Mouse (Mus musculus): ENCODE results near the gene Gm973.

The Gm973 gene

GRCm38 (mm10) chr1:59543911-59544310 lies 27.8 kb downstream of the Gm973 start:
- no peak for DNase-seq

DNA sequence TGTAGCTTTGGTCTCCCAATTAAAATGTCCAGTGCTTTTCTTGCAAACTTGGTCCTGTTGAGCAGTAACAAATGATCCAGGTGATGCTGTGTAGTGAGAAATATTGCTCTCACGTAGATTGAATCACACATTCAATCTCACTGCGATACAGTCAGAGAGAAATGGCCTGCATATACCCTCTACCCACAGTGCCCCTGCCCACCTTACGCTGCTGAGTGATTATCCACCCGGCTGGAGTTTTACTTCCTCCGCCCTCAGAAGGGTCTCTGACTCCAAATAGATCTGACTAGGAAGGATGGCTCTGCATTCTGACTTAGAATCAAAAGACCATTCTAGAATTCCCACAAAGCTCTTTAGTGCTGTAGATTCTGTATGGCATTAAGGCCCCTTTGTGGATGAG lies 32.4 kb downstream of the Gm973 start:
- DNase-seq: no peak

DNA sequence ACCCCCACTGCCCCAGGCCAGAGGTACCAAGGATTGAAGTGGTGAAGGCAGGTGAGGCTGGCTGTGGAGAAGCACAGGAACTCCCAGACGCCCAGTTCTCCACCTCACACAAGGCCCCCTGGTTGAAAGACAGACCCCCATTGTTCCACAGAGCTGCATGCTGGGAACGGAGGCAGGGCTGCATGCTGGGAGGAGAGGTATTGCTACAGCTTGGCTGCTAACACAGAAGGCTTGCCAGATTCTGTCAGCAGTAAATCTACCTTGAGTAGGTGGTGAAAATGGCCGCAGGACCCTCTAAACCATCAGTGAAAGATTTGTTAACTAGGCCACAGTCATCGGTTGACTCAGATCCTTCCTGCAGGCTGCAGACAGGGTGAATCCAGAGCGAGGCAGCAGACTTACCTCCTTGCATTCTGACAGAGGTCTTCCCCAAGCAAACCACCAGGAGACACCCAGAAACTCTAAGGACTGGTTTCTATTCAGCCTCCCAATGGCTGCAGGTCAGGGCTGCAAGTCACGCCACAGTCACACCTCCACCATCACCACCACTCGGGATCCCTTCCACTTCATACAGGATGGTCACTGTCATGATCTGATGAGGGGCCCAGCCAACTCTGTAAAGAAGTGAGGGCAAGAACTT lies 33.1 kb downstream of the Gm973 start:
- DNase-seq: no peak

GRCm38 (mm10) chr1:59550227-59550626 lies 34.2 kb downstream of the Gm973 start:
- no peak for DNase-seq

- no peak for DNase-seq
These were observed 34.9 kb downstream of the Gm973 start for GRCm38 (mm10) chr1:59550996-59551395.

- no peak for DNase-seq
These were observed 37.6 kb downstream of the Gm973 start for GRCm38 (mm10) chr1:59553708-59554107.

DNA sequence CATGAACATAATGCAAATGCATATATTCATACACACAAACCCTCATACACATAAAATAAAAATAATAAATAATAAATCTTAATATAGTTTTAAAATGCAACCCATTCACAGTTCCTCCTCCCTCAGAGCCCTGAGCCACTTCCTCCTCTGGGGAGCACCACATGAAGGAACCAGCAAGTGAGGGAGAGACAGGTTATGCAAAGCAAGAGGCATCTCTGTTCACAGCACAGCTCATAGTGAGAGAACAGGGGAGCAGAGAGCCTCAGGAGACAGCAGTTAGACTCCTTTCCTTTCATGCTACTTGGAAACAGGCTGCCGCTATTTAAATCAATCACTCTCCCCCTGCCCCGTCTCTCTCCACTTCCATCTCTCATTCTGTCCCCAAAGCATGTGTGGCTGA lies 47.5 kb downstream of the Gm973 start:
- DNase-seq: no peak

- DNase-seq: no peak
These were observed 49.7 kb downstream of the Gm973 start for GRCm38 (mm10) chr1:59565804-59566203.

DNA sequence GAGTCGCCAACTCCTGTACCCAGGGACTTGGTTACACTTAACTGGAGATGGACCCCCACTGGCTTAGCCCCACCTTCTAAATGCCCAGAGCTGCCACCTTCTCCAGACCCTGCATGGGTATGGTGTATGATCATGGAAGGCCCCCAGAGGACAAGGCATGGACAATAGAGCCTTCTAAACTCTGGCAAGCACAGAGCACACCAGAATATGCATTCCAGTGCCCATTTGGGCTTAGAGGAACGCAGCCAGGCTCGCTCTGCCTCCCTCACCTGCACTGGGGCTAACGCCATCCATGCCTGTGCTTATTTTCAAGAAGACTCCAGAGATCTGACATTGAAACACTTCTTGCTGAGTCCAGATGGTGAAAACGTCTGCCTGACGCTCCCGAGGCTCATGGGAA lies 50.2 kb downstream of the Gm973 start:
- DNase-seq: peak in 1 of 2 experiments; percentile 21

DNA sequence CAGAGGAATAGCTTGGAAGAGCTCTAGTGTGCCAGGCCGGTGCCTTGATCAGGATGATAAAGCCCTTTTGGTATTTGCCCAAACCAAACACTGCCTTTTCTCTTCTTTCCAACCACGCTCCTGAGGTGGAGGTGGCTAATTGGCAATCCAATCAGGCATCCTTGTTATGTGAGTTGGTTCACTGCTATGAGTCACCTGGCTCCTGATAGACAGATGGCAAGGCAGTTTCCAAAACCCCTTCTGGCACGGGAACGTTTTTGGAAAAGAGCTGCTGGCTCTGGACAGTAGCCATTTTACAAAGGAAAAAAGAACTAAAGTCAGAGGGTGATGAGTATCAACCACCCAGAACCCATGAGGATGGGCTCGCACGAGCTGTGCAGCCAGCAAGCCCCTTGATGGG lies 50.9 kb downstream of the Gm973 start:
- DNase-seq: peak; percentile 86 to 87

DNA sequence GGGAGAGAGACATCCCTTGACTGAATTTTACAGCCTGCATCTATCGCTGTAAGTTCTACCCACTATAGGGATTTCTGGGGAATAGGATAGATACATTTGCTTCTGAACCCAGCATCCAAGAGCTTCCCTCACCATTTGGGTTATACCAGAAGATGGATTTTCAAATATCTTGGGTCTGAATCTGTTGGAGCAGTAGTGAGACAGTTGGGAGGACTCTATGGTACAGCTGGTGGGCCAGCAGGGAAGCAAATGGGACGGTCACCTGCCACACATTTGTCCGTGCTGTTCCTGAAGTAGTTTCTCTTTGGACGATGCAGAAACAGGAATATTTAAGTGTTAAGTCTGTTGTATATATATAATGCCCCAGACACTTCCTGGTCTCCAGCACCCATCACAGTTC lies 51.5 kb downstream of the Gm973 start:
- peak; percentile 67 to 71 for DNase-seq

GRCm38 (mm10) chr1:59568283-59568682 lies 52.2 kb downstream of the Gm973 start:
- no peak for DNase-seq

DNA sequence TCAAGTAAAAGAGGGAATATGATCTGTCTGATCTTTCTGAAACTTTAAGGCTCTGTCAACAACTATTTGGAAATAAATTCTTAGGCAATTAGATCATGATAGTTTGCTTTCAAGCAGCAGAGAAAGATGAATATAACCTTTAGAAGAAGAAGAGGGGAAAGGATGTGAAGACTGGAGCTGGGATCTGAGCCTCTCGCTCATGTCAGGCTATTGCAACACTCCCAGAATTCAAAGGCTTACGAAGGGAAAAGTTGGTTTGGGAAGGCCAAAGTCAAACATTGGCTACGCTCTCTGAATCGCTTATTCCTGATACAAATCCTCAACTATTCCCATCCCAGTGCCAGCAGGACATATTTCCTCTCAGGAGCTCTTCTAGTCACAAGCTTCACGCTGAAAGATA lies 53.2 kb downstream of the Gm973 start:
- DNase-seq: no peak

DNA sequence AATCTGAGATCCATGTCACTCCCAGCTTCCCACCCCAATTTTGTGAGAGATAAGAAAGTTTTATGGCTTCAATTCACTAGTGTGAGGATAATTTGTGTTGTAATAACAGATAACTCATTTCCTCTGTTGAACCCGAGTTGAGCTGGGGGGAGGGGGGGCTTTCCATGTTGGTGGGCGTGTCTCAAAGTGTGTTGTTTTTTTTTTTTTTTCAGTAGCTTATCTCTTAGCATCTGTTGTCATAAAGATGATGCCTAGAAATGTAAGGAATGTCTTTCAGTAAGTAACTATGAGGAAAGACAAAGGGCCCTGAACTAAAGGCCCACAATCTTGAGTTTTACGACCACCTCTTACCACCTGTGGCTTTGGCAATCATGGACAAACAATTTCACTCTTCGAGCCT lies 54.7 kb downstream of the Gm973 start:
- no peak for DNase-seq

- no peak for DNase-seq
These were observed 55.4 kb downstream of the Gm973 start for GRCm38 (mm10) chr1:59571502-59571901.

DNA sequence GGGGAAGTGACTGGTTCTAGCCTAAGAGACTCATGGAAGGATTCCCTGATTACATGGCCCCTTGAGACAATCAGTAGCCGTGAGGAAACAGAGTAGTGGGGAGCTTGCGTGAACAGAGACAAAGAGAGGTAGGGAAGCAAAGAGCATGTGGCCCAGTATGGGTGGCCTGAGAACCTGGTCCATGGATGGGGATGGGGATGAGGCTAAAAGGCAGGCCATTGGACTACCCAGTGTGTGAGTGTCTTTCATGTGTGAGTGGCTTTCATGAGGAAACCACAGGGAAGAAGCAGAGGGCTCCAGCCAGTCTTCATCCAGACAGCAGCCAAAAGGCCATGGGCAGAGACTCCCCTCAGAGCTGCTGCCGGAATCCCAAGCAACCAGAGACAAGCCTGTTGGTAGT lies 57.8 kb downstream of the Gm973 start:
- no peak for DNase-seq

DNA sequence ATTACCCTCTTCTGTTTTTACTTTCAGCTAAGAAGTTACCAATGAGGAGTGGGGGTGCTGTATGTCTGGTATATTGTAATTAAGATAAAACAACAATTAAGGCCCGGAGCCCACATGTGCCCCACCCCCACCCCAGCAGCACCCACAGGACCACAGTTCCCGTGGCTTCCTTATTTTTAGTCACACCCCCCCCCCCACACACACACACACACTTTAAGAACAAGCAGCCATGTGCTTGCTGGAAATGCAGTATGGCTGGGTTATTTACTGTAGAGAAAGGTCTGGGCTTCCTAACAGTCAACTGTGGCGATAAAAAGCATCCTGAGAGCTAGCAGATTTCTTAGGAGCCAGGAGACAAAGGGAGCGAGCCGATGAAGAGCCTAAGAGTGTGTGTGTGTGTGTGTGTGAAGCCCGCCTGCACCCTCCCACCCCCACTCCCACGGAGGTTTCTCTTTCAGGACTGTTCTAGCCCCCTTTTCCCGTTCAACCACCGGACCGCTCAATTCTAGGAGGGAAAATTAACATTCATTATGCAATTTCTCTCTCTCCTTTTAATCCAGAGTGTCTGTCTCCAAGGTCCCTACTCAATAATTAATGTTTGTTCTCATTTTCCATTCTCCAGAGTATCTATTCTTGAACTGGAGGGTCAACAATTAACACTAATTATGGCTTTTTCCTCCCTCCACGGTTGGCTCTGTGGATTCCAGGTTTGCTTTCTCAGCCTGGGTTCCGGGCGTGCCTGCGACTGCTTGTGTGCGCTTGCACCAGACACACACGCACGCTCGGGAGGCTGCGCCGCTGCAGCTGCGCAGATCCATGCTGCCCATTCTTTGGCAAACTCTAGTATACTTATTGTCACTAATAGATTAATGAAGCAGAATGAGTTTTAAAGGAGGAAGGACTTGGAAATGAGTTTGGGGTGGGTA lies 58.5 kb downstream of the Gm973 start:
- peak; percentile 32 to 36 for DNase-seq

DNA sequence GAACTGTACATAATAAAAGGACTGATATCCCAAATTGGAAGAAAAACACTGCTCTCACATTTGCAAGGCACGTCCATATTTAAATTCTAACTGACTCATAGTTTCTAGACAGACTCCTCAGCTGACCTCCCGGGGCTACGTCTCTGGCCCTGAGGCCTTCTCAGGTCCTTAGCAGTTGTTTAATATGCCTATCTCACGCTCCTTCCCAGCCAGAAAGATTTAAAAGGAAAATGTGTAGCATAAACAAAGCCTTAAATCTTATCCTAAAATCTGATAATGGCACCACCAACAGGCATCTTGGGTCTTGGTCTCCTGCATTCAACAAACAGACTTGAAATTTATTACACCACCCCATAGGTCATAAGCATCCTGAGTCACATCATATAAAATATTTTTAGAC lies 62.7 kb downstream of the Gm973 start:
- no peak for DNase-seq

DNA sequence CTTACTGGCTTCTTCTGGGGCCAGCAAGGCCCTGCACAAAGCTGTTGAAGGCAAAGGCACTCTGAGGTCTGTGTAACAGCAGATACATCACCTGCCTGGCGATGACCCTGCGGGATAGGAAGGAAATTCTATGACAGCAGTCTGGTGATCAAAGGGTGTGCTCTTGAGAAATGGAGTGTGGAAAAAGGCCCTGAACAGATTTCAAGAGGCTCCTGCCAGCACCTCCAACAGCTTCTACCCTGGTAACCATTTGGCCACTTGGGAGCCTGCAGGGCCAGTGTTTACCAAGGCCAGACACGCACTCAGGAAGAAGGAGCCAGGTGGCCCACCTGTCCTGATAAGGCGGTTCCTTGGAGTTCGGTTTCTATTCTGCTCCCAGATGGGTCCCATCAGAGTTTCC lies 63.3 kb downstream of the Gm973 start:
- DNase-seq: peak; percentile 64 to 66

DNA sequence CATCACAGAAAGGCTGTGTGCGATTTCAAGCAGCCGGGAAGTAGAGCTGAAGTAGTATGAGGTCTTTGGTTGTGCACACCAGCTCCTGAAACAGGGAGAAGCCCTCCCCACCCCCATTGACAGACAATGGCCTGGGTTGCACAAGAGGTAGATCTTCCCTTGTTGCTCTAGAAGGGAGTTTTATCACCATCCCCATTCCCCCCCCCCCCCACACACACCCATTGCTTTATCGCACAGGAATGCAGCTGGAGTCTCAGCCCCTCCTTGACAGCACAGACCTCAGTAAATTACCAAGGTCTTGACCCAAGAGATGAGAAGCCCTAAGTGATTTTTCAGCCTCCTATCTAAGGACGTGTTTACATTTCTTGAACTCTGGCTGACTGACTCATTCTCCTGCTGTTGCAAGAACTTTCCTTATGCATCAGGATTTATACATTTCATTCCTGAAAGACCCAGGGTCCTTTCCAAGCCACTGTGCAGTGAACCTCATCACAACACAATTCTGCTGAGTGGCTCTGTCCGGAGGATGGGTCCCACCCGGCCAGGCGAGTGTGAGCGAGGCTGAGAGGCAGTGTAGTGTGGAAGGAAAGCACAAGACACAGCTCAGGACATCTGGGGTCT lies 64.2 kb downstream of the Gm973 start:
- DNase-seq: no peak

DNA sequence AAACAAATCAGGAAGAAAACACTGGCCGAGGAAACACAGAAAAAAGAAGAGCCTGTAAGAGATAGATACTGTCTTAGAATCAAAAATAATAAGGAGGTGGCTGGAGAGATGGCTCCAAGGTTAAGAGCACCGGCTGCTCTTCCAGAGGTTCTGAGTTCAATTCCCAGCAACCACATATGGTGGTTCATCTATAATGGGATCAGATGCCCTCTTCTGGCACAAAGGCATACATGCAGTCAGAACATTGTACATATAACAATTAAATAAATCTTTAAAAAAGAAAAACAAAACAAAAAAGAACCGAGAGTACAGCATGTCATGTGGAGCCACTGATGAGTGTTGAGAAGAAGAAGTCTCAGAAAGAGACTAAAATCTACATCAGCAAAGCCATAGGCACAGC lies 64.8 kb downstream of the Gm973 start:
- DNase-seq: no peak

DNA sequence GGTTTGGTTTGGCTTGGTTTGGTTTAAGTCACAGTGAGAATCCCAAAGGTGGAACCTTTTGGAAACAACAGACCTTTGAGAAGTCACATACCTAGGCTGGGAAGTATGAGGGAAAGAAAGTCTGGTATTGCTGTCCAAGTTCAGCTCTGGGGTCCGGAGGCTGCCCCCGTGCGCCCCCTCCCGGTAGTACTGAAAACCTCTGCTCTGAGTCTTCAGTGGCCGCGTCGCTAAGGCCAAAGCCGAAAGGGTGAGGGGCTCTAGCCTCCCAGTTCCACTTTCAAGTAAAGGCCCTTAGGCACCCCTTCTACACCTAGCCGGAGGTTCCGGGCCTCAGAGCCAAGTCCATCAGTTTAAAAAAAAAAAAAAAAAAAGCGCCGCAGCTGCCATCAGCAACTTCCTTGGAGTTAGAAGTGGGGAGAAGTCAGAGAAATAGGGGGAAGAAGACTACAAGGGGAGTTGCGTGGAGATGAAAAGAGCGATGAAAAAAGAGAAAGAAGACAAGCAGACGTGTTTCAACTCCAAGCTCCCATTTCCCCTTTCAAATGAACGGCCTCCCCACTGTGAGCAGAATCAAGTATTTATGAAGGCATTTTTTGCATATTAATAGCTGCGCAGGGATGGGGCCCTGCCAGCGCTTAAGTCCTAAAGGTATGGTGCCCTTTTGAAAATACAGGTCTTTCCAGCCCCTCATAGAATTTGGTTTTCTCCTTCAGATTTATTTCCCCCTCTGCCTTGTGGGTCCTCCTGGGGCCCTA lies 68.8 kb downstream of the Gm973 start:
- DNase-seq: peak; percentile 76 to 90

GRCm38 (mm10) chr1:59589271-59589670 lies 73.2 kb downstream of the Gm973 start:
- DNase-seq: no peak
